ENCODE assay signal across 18 mouse cellular contexts in the genomic region with DNA sequence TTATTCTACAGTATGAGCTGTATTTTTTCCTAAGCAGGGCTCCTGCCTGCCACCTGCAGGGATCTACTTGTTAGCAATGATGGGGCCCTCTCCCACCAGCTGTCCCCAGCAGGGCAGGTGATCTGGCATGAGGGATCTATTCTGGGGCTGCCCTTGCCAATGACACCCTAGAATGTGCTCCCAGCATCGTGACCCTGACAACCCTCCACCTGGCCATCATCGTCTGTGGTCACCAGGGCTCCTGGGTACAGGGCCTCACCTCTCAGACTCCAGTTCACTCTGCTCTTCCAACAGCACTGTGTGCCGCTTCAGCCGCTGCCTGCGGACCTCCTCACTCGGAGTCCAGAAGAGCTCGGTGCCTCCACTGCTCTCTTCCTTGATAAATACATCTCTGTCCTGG.
"Had no signal": no experiment of that assay in that cellular context is flagged by ENCODE, and none has a peak within 500 bp of the region (broad histone marks: within the 10 kb centered on the region; RNA-seq: fewer than 3 reads in every experiment).

No protein-coding gene starts in this region.

- H3K36me3 ChIP-seq: liver, embryonic 12.5 days had no signal

- H3K4me3 ChIP-seq: liver, embryonic 12.5 days; midbrain, embryonic 10.5 days; midbrain, embryonic 12.5 days; myocyte; neural tube, embryonic 13.5 days; neural tube, embryonic 15.5 days had no signal

- H3K9me3 ChIP-seq: liver, embryonic 12.5 days; midbrain, embryonic 12.5 days; neural tube, embryonic 13.5 days; neural tube, embryonic 15.5 days had no signal

- H3K27me3 ChIP-seq: liver, embryonic 12.5 days; midbrain, embryonic 12.5 days; neural tube, embryonic 13.5 days; neural tube, embryonic 15.5 days had no signal

- DNase-seq: lung, adult 18-20 months; lung, embryonic 14.5 days; lung, postnatal 10 days; midbrain, embryonic 14.5 days; retina, postnatal 1 day; right cerebral cortex, adult 18-20 months; right cerebral cortex, postnatal 4 days; spleen, adult 18-20 months; thymus, adult 18-20 months; thymus, postnatal 14 days had no signal

- ATAC-seq: liver, embryonic 12.5 days; midbrain, embryonic 16.5 days had no signal

- H3K4me2 ChIP-seq: liver, embryonic 12.5 days; lung, embryonic 14.5 days; midbrain, embryonic 12.5 days; neural tube, embryonic 13.5 days; neural tube, embryonic 15.5 days had no signal

- H3K4me1 ChIP-seq: liver, embryonic 12.5 days; midbrain, embryonic 10.5 days; midbrain, embryonic 12.5 days; neural tube, embryonic 13.5 days; neural tube, embryonic 15.5 days had no signal

- H3K27ac ChIP-seq: liver, embryonic 12.5 days; liver, embryonic 14.5 days; midbrain, embryonic 10.5 days; midbrain, embryonic 12.5 days; neural tube, embryonic 13.5 days; neural tube, embryonic 15.5 days had no signal

- H3K9ac ChIP-seq: liver, embryonic 12.5 days; liver, embryonic 14.5 days; lung, embryonic 14.5 days; midbrain, embryonic 12.5 days; neural tube, embryonic 13.5 days; neural tube, embryonic 15.5 days had no signal
